Mouse (Mus musculus) hindbrain, embryonic 16.5 days (tissue): ENCODE data around the gene Mgll. TPM values are rescaled to one million over a fixed set of nuclear protein-coding genes. Genes with fewer than 3 reads are reported as not detected.

Experiments
- ATAC-seq: fragments of 200-750 bp; cut with Nextera tagmentation; 2 replicates; pipeline ENCODE4 v1.8.0; 2017; ENCODE audit warnings: moderate TSS enrichment, moderate library complexity
- H3K27ac ChIP-seq: fragments of 300-500 bp; sonication (generic); 2 replicates; pipeline ENCODE4 v1.5.1; 2014; ENCODE audit warnings: low read depth, mild to moderate bottlenecking, control low read depth, low read length, moderate library complexity
- H3K27me3 ChIP-seq: fragments of 300-500 bp; sonication (generic); replicated peaks from 2 replicates; pipeline ENCODE4 v1.6.1; 2014; ENCODE audit warnings: low read length; ENCODE audit not compliant: control insufficient read depth, insufficient read depth
- H3K36me3 ChIP-seq: fragments of 300-500 bp; sonication (generic); 2 replicates; pipeline ENCODE4 v1.6.1; 2014; ENCODE audit warnings: mild to moderate bottlenecking, low read length, moderate library complexity, mixed read lengths; ENCODE audit not compliant: control insufficient read depth, insufficient read depth
- H3K4me1 ChIP-seq: fragments of 300-500 bp; sonication (generic); 2 replicates; pipeline ENCODE4 v1.6.1; 2014; ENCODE audit warnings: low read depth, low read length; ENCODE audit not compliant: control insufficient read depth, insufficient read depth
- H3K4me2 ChIP-seq: fragments of 300-500 bp; sonication (generic); 2 replicates; pipeline ENCODE4 v1.6.1; 2014; ENCODE audit warnings: mild to moderate bottlenecking, low read length, control low read depth, moderate library complexity
- H3K4me3 ChIP-seq: fragments of 300-500 bp; sonication (generic); 2 replicates; pipeline ENCODE4 v1.5.1; 2014; ENCODE audit warnings: mild to moderate bottlenecking, low read length, control low read depth, moderate library complexity
- H3K9ac ChIP-seq: fragments of 300-500 bp; sonication (generic); 2 replicates; pipeline ENCODE4 v1.6.1; 2014; ENCODE audit warnings: low read depth, mild to moderate bottlenecking, control low read depth, low read length, moderate library complexity
- H3K9me3 ChIP-seq: fragments of 300-500 bp; sonication (generic); 2 replicates; pipeline ENCODE4 v1.6.1; 2014; ENCODE audit warnings: mild to moderate bottlenecking, low read length, moderate library complexity; ENCODE audit not compliant: control insufficient read depth
- WGBS: fragments of 180-500 bp; shearing (Covaris S2); extraction: QIAGEN DNeasy Blood & Tissue Kit; methylation state at CpG from one replicate; pipeline ENCODE4 v1.1.7; 2014; 5-methylcytosine and 5-hydroxymethylcytosine counted together
- polyA plus RNA-seq: library from polyadenylated mRNA; unstranded; fragments of >200 nt; fragmentation: Nextera tagmentation; extraction: Ambion mirVana; gene quantifications from 2 replicates; pipeline ENCODE4 v1.2.1, GENCODE M21; 2015

The Mgll gene
- polyA plus RNA-seq, 1 experiment from 2014 or later: 96.8 TPM

DNA sequence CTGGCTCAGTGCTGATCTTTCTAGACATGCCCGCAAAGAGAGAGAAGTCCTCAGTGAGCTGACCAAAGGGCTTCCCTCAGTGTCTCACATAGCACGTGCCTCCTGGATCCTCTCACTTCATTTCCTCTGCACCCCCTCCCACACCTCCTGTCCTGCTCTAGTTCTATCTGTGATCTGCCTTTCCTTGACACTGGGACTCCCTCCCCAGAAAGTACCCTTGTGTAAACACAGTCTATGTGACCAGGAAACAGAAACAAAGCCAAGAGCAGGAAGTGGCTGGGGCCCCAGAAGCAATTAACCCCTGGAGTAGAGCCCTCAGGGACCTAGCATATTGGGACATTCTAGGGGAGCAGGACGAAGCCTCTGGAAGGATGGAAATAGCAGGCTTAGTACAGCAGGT, 96.6 kb downstream of the Mgll start:
- WGBS: 62% methylated on average over 3 of the region's 3 CpGs
- Histone ChIP-seq H3K4me1 (no peaks in the 10 kb centered on the region), H3K27me3 (no peaks in the 10 kb centered on the region), H3K36me3 (no peaks in the 10 kb centered on the region), H3K4me3 (no peak overlapping the region), H3K9me3 (no peaks in the 10 kb centered on the region), H3K4me2 (no peak overlapping the region), H3K27ac (no peak overlapping the region), H3K9ac (no peak overlapping the region)
- no peak for ATAC-seq

DNA sequence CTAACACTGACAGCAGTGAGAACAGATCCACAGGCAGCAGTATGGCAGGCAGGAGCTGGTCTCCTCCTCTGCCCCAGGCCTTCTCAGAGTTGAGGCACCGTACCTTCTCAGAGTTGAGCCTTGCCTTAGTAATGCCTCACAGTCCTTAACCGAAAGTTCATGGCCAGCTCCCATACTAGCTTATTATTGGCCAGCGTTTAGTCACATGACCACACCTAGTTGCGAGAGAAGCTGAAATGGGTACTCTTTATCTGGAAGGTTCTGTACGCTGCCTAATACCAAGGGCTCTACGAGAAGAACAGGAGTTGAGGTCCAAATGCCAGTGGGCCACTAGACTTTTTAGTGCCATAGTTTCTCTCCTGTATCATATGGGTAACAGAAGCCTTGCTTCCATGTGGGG, 97.1 kb downstream of the Mgll start:
- Histone ChIP-seq H3K4me3 (no peak overlapping the region), H3K4me2 (no peak overlapping the region), H3K4me1 (no peaks in the 10 kb centered on the region), H3K27ac (0 out of 2 replicates have a peak overlapping the region, but pooled peaks have one; percentile 5), H3K9me3 (no peaks in the 10 kb centered on the region), H3K27me3 (no peaks in the 10 kb centered on the region), H3K36me3 (no peaks in the 10 kb centered on the region), H3K9ac (no peak overlapping the region)
- no peak for ATAC-seq
- 94% methylated on average over 6 of the region's 6 CpGs for WGBS

- Histone ChIP-seq H3K4me2 (no peak overlapping the region), H3K36me3 (no peaks in the 10 kb centered on the region), H3K4me3 (no peak overlapping the region), H3K9me3 (no peaks in the 10 kb centered on the region), H3K27ac (no peak overlapping the region), H3K9ac (no peak overlapping the region), H3K4me1 (peaks cover 5% of the 10 kb centered on the region), H3K27me3 (no peaks in the 10 kb centered on the region)
- peak; percentile 76 for ATAC-seq
- WGBS: 63% methylated on average over 11 of the region's 11 CpGs
Measured at GRCm38 (mm10) chr6:88821901-88822300, 97.7 kb downstream of the Mgll start.

DNA sequence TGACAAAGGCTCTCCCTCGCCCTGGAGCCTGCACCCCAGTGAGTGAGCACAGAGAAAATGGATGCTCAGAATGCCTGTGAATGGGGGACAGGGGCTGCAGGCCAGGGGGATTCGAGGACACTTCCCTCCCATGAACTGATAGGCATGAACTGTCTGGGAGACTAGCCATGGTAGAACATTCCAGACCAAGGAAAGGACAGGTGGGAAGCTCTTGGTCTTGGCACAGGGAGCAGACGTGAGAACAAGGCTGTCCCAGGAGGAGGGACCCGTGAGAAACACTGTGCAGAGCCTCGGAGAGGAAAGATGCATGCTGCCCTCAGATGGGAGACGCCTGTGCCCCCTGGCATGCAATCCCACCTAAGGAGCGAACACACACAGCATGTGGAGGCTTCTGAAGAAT, 100.0 kb downstream of the Mgll start:
- no peaks in the 10 kb centered on the region for H3K36me3 ChIP-seq
- WGBS: 57% methylated on average over 7 of the region's 7 CpGs
- no peaks in the 10 kb centered on the region for H3K27me3 ChIP-seq
- no peak for ATAC-seq
- H3K9ac ChIP-seq: no peak overlapping the region; the same call in 1 of the 2 replicates
- H3K4me1 ChIP-seq: peaks cover 13% of the 10 kb centered on the region
- no peak overlapping the region for H3K27ac ChIP-seq
- H3K4me3 ChIP-seq: no peak overlapping the region
- no peak overlapping the region for H3K4me2 ChIP-seq
- H3K9me3 ChIP-seq: no peaks in the 10 kb centered on the region

DNA sequence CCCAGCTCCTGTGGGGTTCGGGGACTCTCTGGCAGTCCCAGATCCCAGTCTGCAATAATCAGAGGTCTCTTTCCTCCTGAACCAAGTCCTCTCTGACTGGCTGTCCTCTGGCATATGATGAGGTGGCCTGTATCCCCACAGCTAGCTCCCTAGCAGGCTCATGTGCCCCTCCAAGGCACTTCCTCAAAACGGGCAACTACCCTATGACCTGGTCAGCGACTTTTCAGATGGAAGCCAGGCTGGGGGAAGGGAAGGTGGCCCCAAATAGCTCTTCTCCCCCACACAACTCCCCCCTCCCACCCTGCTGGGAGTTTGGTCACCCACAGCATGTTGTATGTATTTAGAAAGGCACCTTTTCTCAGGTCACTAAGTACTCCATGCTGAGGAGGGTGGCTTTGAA, 101.9 kb downstream of the Mgll start:
- no peak for ATAC-seq

DNA sequence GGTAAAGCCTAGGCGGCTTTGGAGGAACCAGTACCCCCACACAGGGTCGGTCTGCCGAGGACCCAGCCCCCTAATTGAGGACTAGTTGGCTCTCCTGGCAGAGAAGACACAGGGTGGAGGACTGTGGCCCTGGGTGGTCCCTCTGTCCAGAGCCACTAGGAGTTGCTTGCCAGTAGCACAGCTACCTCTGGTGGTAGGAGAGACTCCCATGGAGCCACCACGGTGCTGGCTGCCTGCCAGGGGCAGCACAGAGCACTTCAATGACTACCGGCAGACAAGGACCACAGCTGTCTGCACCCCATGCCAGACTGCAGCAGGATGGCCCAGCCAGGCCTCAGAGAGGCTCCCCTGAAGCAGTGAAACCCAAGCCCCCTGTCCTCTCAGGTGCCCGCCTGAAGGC, 102.3 kb downstream of the Mgll start:
- Histone ChIP-seq H3K9ac (no peak overlapping the region), H3K4me1 (peaks cover 13% of the 10 kb centered on the region), H3K4me2 (no peak overlapping the region), H3K9me3 (no peaks in the 10 kb centered on the region), H3K27ac (peak overlapping the region; percentile 6; the same call in 1 of the 2 replicates), H3K4me3 (no peak overlapping the region), H3K27me3 (no peaks in the 10 kb centered on the region), H3K36me3 (no peaks in the 10 kb centered on the region)
- peak; percentile 53; the same call in 1 of the 2 replicates for ATAC-seq
- WGBS: 40% methylated on average over 6 of the region's 6 CpGs

More for the DNA sequence above, 101.9 kb downstream of the Mgll start:
- Histone ChIP-seq H3K27ac (0 out of 2 replicates have a peak overlapping the region, but pooled peaks have one; percentile 5), H3K4me1 (peaks cover 13% of the 10 kb centered on the region), H3K27me3 (no peaks in the 10 kb centered on the region), H3K9ac (no peak overlapping the region), H3K36me3 (no peaks in the 10 kb centered on the region), H3K9me3 (no peaks in the 10 kb centered on the region), H3K4me3 (no peak overlapping the region), H3K4me2 (no peak overlapping the region)
- 73% methylated on average over 3 of the region's 3 CpGs for WGBS

- H3K9ac ChIP-seq: no peak overlapping the region
- no peaks in the 10 kb centered on the region for H3K27me3 ChIP-seq
- WGBS: 72% methylated on average over 3 of the region's 3 CpGs
- peak overlapping the region; percentile 6; the same call in 1 of the 2 replicates for H3K27ac ChIP-seq
- H3K4me1 ChIP-seq: peaks cover 13% of the 10 kb centered on the region
- no peaks in the 10 kb centered on the region for H3K36me3 ChIP-seq
- H3K4me2 ChIP-seq: no peak overlapping the region
- no peaks in the 10 kb centered on the region for H3K9me3 ChIP-seq
- H3K4me3 ChIP-seq: no peak overlapping the region
- ATAC-seq: no peak
Measured at GRCm38 (mm10) chr6:88826965-88827364, 102.8 kb downstream of the Mgll start.

DNA sequence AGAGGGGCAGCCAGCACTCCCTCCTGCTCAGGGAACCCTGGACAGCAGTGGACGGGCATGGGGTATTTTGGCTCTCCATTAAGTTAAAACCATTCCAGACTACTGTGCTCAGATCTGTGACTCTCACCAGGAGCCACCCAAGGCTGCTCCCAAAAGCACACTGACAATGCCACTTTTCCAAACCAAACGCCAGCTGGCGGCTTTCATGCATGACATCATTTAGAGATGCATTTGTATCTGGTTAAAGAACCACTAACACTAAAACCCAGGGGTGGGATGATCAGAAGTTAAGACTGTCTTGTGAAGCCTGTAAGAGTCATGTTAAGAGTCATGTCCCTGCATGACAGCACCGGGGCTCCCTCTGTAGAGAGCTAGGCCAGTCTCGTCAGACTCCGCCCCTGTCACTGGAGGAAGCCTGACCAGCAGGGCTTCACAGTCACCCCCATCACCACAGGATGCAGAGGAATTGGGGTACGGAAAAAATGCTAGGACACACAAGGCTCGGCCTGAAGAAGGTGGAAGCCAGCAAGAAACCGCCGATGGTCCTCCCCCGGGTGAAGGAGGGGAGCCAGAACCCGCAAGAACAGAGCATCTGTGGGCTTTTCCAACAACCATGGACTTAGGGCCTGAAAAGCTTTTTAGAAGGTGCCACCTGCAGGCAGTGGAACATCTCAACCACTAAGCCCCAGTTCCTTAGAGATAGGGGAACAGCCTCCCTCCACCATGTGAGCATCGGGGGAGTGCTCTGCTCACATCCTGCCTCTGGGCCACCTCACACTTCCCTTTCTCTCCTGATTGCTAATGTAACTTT, 103.4 kb downstream of the Mgll start:
- no peak overlapping the region for H3K27ac ChIP-seq
- no peak for ATAC-seq
- no peaks in the 10 kb centered on the region for H3K9me3 ChIP-seq
- WGBS: 53% methylated on average over 13 of the region's 13 CpGs
- no peak overlapping the region for H3K4me2 ChIP-seq
- H3K4me1 ChIP-seq: peaks cover 13% of the 10 kb centered on the region
- no peak overlapping the region for H3K9ac ChIP-seq
- no peaks in the 10 kb centered on the region for H3K36me3 ChIP-seq
- no peaks in the 10 kb centered on the region for H3K27me3 ChIP-seq
- no peak overlapping the region for H3K4me3 ChIP-seq

GRCm38 (mm10) chr6:88828206-88829009, 104.2 kb downstream of the Mgll start:
- H3K27ac ChIP-seq: no peak overlapping the region
- no peak for ATAC-seq
- no peaks in the 10 kb centered on the region for H3K36me3 ChIP-seq
- peaks cover 13% of the 10 kb centered on the region for H3K4me1 ChIP-seq
- H3K9ac ChIP-seq: no peak overlapping the region
- no peak overlapping the region for H3K4me2 ChIP-seq
- H3K4me3 ChIP-seq: no peak overlapping the region
- WGBS: 77% methylated on average over 15 of the region's 15 CpGs
- no peaks in the 10 kb centered on the region for H3K27me3 ChIP-seq
- H3K9me3 ChIP-seq: no peaks in the 10 kb centered on the region
